Comparison of ENCODE assay signal across 23 mouse cellular contexts in the genomic region with DNA sequence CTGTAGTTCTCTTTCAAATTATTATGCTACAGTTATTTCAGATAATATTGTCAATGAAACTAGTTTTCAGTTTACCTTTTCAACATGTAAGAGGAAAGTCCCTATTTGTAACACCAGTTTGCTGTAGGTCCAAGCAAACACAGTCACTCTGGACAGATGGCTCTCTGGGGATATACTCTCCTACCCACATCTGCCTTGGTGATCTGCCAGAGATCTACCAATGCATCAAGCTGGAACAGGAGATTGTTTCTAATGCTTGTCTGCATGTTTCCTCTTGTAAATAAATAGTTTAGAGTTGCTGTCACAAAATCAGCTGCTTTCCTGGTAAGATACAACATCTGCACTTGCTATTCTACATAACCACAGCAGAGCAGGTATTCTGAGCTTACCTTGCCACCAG.
DNase-seq lines count a peak whose midpoint lies in the region; ATAC-seq lines count a peak whose summit lies in the region.
"Had no signal": no experiment of that assay in that cellular context is flagged by ENCODE, and none has a peak within 500 bp of the region (broad histone marks: within the 10 kb centered on the region; RNA-seq: fewer than 3 reads in every experiment).

No protein-coding gene starts in this region.

- DNase-seq in 3T3-L1 (ENCODE audit: low read depth, low spot score) (peak; percentile 74), 416B (ENCODE audit: low read depth) (peak; percentile 88), adipocyte (ENCODE audit: low spot score) (peak; percentile 61)
- no peak for DNase-seq in heart, adult 9 months (ENCODE audit: low spot score in 2 of 2)
- no peak for DNase-seq in yolk sac, embryonic 10.5 days (ENCODE audit: low spot score)
- DNase-seq: adrenal gland, adult 2 months; adrenal gland, adult 8-10 months; adrenal gland, postnatal 10 days; adrenal gland, postnatal 14 days; adrenal gland, postnatal 25 days; adrenal gland, postnatal 36 days; B cell, adult 2 months; cerebellum, adult 11 months; cerebellum, adult 11-12 months; cerebellum, adult 18-20 months; cerebellum, adult 2 months; cerebellum, adult 8-10 months; cerebellum, adult 9-10 months; cerebellum, adult 9-11 months had no signal

- ATAC-seq in cerebellum, adult (ENCODE audit: insufficient number of reproducible peaks, low FRiP score, low TSS enrichment): no peak
- ATAC-seq: activated CD4-positive, CD25-positive, alpha-beta regulatory T cell, adult 4 months; CD4-positive, CD25-positive, alpha-beta regulatory T cell, adult 4 months; Patski had no signal

Comparison
In these comparisons a context has a peak if more than half of its experiments do, and no peak if none do; other contexts are left out.
1. DNase-seq: peak in 3T3-L1 (single experiment), 416B (single experiment) and adipocyte (single experiment); none in heart, adult 9 months (0 of 2) and yolk sac, embryonic 10.5 days (single experiment).